Mouse (Mus musculus): ENCODE measurements around the gene Gpr83. TPM values are rescaled to one million over a fixed set of nuclear protein-coding genes. Genes with fewer than 3 reads are reported as not detected.
A peak's percentile ranks its signal among the peaks of the same experiment; 100 is the strongest.

Gene Gpr83
- not detected for polyA plus RNA-seq (2021)

GRCm38 (mm10) chr9:14859868-14860639 lies at the start of gene Gpr83:
Gene Gpr83 (plus strand): TSS chr9:14860210.
- CTCF ChIA-PET: no interaction called here
- DNase-seq (ENCODE audit: low read depth, low spot score) (no peak), ATAC-seq (peak; percentile 15)
- H3K27me3 ChIP-seq: peaks cover 47% of the 10 kb centered on the region
- in situ Hi-C loops (cut with MboI; ENCODE audit: low pct_unique_long_range_greater_than_20kb): no loop called here
- no peak for TF ChIP-seq CTCF (IDR thresholded peaks at IDR 0.05)
- POLR2A ChIA-PET: no interaction called here

DNA sequence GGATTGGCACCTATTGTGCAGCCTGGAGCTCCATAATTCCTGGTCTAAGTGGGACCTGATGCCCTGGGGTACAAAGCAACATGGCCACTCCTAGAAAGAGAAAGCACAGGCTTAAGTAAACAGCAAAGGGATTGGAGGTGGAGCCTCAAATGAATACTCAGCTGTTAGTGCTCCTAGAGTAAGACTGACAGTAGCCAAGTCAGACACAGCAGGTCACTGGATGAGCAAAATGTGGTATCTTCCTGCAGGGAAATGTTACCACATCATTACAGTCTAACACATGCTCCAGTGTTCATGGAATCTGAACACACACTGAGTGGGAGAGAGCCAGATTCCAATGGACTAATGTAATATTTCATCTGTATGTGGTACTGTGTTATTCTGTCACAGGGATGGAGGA lies 38.6 kb upstream of the Gpr83 start:
- TF ChIP-seq CTCF (IDR thresholded peaks at IDR 0.05): no peak
- POLR2A ChIA-PET: no interaction called here
- DNase-seq (ENCODE audit: low read depth, low spot score) (peak; percentile 25), ATAC-seq (peak; percentile 73)
- H3K27me3 ChIP-seq: no peaks in the 10 kb centered on the region
- in situ Hi-C loops (cut with MboI; ENCODE audit: low pct_unique_long_range_greater_than_20kb): no loop called here
- CTCF ChIA-PET: interaction anchor here (1.2 kb wide), 1 partner anchor 12 kb away, joined by 4 read pairs; no protein-coding TSS in a partner anchor

DNA sequence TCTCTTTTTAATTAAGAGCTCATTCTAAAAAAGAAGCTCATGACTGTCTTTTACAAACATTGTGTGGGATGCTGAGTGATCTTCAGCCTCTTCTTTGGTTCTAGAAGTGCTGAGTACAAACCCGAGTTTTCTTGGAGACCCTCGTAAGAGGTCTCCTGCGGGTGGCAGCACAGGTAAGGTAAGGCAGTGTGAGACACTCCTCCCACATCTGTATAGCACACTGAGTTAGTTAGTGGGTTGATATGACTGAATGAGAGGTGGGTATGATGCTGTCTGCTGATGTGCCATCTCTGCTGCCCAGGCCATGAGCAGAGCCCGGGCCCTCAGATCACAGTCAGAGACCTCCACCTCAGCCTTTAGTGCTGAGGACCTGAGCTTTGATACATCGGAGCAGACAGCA lies 35.2 kb upstream of the Gpr83 start:
- no peak for ATAC-seq
- CTCF ChIA-PET: interaction anchor here (1.4 to 2.5 kb wide), 5 partner anchors 10 to 36 kb away, joined by 3 to 9 read pairs (median 5); no protein-coding TSS in a partner anchor
- in situ Hi-C loops (cut with MboI; ENCODE audit: low pct_unique_long_range_greater_than_20kb): no loop called here
- H3K27me3 ChIP-seq: no peaks in the 10 kb centered on the region
- no peak for DNase-seq (ENCODE audit: low read depth, low spot score)
- no peak for TF ChIP-seq CTCF (IDR thresholded peaks at IDR 0.05)
- POLR2A ChIA-PET: no interaction called here

- ChIA-PET CTCF (no interaction called here), POLR2A (no interaction called here)
These were observed 32.1 kb upstream of the Gpr83 start for GRCm38 (mm10) chr9:14827875-14828274.

GRCm38 (mm10) chr9:14832046-14832445 lies 28.0 kb upstream of the Gpr83 start:
- in situ Hi-C loops (cut with MboI; ENCODE audit: low pct_unique_long_range_greater_than_20kb): no loop called here
- CTCF ChIA-PET: interaction anchor here (1.3 kb wide), 1 partner anchor 184 kb away, joined by 4 read pairs; no protein-coding TSS in a partner anchor
- DNase-seq (ENCODE audit: low read depth, low spot score) (no peak), ATAC-seq (no peak)
- POLR2A ChIA-PET: no interaction called here
- TF ChIP-seq CTCF (IDR thresholded peaks at IDR 0.05): no peak
- H3K27me3 ChIP-seq: no peaks in the 10 kb centered on the region

More at GRCm38 (mm10) chr9:14827875-14828274, 32.1 kb upstream of the Gpr83 start:
- no peak for ATAC-seq
- no peaks in the 10 kb centered on the region for H3K27me3 ChIP-seq
- TF ChIP-seq CTCF (IDR thresholded peaks at IDR 0.05): no peak
- DNase-seq (ENCODE audit: low read depth, low spot score): no peak
- in situ Hi-C loops (cut with MboI; ENCODE audit: low pct_unique_long_range_greater_than_20kb): no loop called here

GRCm38 (mm10) chr9:14835335-14836075 lies 24.5 kb upstream of the Gpr83 start:
- H3K27me3 ChIP-seq: no peaks in the 10 kb centered on the region
- POLR2A ChIA-PET: no interaction called here
- DNase-seq (ENCODE audit: low read depth, low spot score): no peak
- in situ Hi-C loops (cut with MboI; ENCODE audit: low pct_unique_long_range_greater_than_20kb): no loop called here
- CTCF ChIA-PET: interaction anchor here (0.7 to 2.4 kb wide), 6 partner anchors 9 to 180 kb away, joined by 3 to 9 read pairs (median 3); no protein-coding TSS in a partner anchor
- ATAC-seq: no peak
- TF ChIP-seq CTCF (IDR thresholded peaks at IDR 0.05): no peak

DNA sequence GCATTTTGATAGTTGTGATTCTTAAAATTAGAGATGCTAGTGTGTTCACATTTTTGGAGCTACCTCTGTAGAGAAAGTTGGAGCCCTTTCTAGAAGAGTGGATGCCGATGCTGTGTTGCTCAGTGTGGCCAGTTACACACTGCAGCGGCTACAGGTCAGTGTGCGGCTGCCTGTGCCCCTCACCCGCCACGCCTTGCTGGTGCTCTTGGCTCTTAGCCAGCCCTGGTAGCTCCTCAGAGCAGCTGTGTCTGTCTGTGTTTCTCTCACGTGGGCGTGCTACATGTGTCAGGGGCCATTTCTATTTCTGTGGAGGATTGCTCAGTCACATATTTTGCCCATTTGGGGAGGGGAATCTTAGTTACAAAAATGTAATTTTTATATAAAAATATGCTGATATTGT lies 20.5 kb upstream of the Gpr83 start:
- TF ChIP-seq CTCF (IDR thresholded peaks at IDR 0.05): no peak
- no peaks in the 10 kb centered on the region for H3K27me3 ChIP-seq
- in situ Hi-C loops (cut with MboI; ENCODE audit: low pct_unique_long_range_greater_than_20kb): no loop called here
- CTCF ChIA-PET: interaction anchor here (2.5 kb wide), 1 partner anchor 14 kb away, joined by 8 read pairs; no protein-coding TSS in a partner anchor
- ATAC-seq (no peak), DNase-seq (ENCODE audit: low read depth, low spot score) (no peak)
- POLR2A ChIA-PET: no interaction called here

GRCm38 (mm10) chr9:14839970-14840369 lies 20.0 kb upstream of the Gpr83 start:
- in situ Hi-C loops (cut with MboI; ENCODE audit: low pct_unique_long_range_greater_than_20kb): no loop called here
- TF ChIP-seq CTCF (IDR thresholded peaks at IDR 0.05): no peak
- H3K27me3 ChIP-seq: no peaks in the 10 kb centered on the region
- ChIA-PET CTCF (no interaction called here), POLR2A (no interaction called here)
- no peak for ATAC-seq
- no peak for DNase-seq (ENCODE audit: low read depth, low spot score)

- no peak for TF ChIP-seq CTCF (IDR thresholded peaks at IDR 0.05)
- ChIA-PET POLR2A (no interaction called here), CTCF (no interaction called here)
- ATAC-seq: peak; percentile 51
- peak; percentile 41 for DNase-seq (ENCODE audit: low read depth, low spot score)
- in situ Hi-C loops (cut with MboI; ENCODE audit: low pct_unique_long_range_greater_than_20kb): no loop called here
- no peaks in the 10 kb centered on the region for H3K27me3 ChIP-seq
These were observed 17.9 kb upstream of the Gpr83 start for GRCm38 (mm10) chr9:14841878-14842761.

- in situ Hi-C loops (cut with MboI; ENCODE audit: low pct_unique_long_range_greater_than_20kb): no loop called here
- peak; percentile 83 for ATAC-seq
- TF ChIP-seq CTCF (IDR thresholded peaks at IDR 0.05): no peak
- no peaks in the 10 kb centered on the region for H3K27me3 ChIP-seq
- ChIA-PET POLR2A (no interaction called here), CTCF (no interaction called here)
- peak; percentile 63 for DNase-seq (ENCODE audit: low read depth, low spot score)
These were observed 16.6 kb upstream of the Gpr83 start for GRCm38 (mm10) chr9:14843311-14843857.

Measured in Patski (cell line).